Mouse (Mus musculus): ENCODE results near the gene Ccdc154.

Ccdc154 gene

DNA sequence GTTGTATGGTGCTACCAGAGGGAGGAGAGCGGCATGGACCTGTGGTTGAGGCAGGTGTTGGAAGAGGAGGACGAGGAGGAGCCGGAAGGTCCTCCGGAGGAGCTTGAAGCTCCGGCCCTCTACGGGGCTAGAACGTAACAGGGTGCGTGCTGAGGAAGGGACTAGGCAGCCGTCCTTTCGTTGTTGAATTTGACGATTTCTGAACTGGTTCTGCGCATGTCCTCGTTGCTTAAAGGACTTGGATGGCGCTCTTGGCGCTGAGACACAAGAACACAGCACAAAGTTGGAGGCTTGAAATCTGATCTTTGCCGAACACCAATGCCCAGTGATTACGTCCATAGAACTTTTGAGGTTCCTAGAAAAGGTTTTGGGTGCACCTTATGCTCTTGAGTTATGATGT is 22.7 kb downstream of the Ccdc154 start:
- DNase-seq, result no peak

- DNase-seq, result no peak
These were observed 25.5 kb downstream of the Ccdc154 start for GRCm38 (mm10) chr17:25187784-25188149.

GRCm38 (mm10) chr17:25188150-25189031 is 26.1 kb downstream of the Ccdc154 start, which contains the start of gene Unkl:
Gene Unkl, plus strand, starts transcription at chr17:25188397.
- peak; percentile 98 for DNase-seq

- DNase-seq, result peak; percentile 91
These were observed 26.8 kb downstream of the Ccdc154 start for GRCm38 (mm10) chr17:25189091-25189490.

- no peak for DNase-seq
These were observed 40.1 kb downstream of the Ccdc154 start for GRCm38 (mm10) chr17:25202401-25202800.

DNA sequence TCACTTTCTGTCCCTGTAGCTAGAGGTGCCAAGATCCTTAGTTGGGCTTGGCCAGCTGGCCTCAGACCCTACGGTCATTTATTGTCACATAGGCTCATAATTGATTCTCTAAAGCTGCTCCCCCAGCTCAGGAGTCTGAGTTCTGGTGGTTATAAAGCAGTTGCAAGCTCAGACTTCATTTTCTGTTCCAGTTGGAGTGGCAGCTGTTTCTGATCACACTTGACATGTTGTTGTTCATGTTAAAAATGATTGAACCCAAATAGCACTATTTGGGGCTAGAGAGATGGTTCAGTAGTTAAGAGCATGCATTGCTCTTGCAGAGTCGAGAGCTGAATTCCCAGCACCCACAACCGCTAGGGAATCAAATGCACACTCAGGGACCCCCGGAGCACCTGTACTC is 47.7 kb downstream of the Ccdc154 start:
- DNase-seq, result no peak

- DNase-seq, result peak; percentile 96
These were observed 48.6 kb downstream of the Ccdc154 start for GRCm38 (mm10) chr17:25210680-25211466.

DNA sequence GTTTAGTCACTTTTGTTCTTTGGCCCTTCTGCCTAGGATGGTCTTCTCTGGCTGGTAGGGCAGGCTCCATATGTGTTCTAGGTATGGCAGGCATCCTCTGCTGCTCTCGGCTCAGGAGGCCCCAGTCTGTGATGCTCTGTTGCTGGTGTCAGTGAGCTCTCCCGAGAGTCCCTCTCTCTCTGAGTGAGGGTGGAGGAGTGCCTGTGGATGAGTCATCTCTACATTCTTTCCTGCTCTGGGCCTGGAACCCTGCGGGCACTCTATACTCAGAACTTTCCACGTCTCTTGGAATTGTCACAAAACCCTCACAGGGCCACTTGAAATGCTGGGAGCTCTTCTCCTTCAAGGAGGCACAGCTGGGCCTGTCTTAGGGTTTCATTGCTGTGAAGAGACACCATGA is 49.4 kb downstream of the Ccdc154 start:
- DNase-seq, result peak; percentile 86

DNA sequence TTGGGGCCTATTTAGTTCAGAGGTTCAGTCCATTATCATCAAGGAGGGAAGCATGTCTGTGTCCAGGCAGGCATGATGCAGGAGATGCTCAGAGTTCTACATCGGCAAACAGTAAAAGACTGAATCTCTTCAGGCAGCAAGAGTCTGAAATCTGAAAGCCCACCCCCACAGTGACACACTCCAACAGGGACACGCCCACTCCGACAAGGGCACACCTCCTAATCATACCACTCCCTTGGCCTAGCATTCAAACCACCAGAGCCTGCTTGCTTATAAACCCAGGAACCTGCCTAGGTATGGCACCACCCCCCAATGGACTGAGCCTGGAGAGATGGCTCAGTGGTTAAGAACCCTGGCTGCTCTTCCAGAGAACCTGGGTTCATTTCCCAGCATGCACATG is 53.2 kb downstream of the Ccdc154 start:
- no peak for DNase-seq

- peak; percentile 87 for DNase-seq
These were observed 56.7 kb downstream of the Ccdc154 start for GRCm38 (mm10) chr17:25218967-25219366.

- DNase-seq, result peak; percentile 84
These were observed 57.4 kb downstream of the Ccdc154 start for GRCm38 (mm10) chr17:25219492-25220295.

- DNase-seq, result peak; percentile 79
These were observed 58.5 kb downstream of the Ccdc154 start for GRCm38 (mm10) chr17:25220746-25221145.
